Mouse (Mus musculus): ENCODE measurements around the gene Zbtb48. TPM values are rescaled to one million over a fixed set of nuclear protein-coding genes. Genes with fewer than 3 reads are reported as not detected.

The Zbtb48 gene
- total and polyA plus RNA-seq, 3 experiments, result 12.1 to 21.4 TPM; not detected in 1

DNA sequence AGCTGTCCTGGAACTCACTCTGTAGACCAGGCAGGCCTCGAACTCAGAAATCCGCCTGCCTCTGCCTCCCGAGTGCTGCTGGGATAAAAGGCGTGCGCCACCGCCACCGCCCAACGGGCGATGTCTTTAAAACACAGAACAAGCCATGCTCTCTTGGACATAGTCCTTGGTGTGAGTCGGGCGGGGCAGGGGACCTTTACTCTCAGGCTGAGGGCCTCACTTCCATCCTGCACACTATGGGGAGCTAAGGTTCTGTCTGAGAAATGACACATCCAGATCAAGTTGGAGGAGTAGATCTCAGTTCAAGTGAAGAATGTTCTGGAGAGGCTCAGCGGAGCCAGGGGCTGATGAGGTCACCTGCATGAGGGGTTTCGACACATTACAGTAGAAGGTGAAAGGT is 5.5 kb upstream of the Zbtb48 start (continued):
- TF ChIP-seq MXI1 (IDR thresholded peaks at IDR 0.05; ENCODE audit: low read depth, low read length), result no peak
- TF ChIP-seq CTCF (IDR thresholded peaks at IDR 0.05 in 2 of 3, conservative IDR thresholded peaks at IDR 0.05 in 1 of 3; ENCODE audit: control insufficient read depth in 1 of 3, insufficient read depth in 1 of 3, low read depth in 2 of 3, low read length in 3 of 3, poor library complexity in 1 of 3, severe bottlenecking in 1 of 3), result no peak
- no peak for TF ChIP-seq ZNF384 (IDR thresholded peaks at IDR 0.05; ENCODE audit: low read depth, low read length)
- no peak for TF ChIP-seq RCOR1 (IDR thresholded peaks at IDR 0.05; ENCODE audit: low read depth, low read length)
- TF ChIP-seq POLR2AphosphoS5 (IDR thresholded peaks at IDR 0.05; ENCODE audit: borderline replicate concordance, low read depth, low read length), result no peak

DNA sequence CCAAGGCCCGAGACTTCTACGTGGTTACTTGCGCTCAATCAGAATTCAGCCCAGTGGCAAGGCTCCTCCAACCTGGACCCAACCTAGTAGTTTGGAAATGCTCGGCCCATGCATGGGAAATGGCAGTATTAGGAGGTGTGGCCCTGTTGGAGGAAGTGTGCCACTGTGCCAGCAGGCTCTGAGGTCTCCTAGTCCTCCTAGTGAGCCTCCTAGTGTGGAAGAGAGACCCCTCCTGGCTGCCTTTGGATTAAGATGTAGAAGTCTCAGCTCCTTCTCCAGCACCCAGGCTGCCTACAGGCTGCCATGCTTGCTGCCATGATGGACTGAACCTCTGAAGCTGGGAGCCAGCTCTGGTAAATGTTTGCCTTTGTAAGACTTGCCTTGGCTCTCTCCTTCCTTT is 2.5 kb upstream of the Zbtb48 start:
- peaks cover 0 to 17% of the 10 kb centered on the region in 2 experiments; a peak in 3 of 4 replicates for H3K4me1 ChIP-seq (ENCODE audit: control insufficient read depth in 1 of 2, insufficient read depth in 2 of 2, low read length in 2 of 2)
- TF ChIP-seq NRF1 (IDR thresholded peaks at IDR 0.05; ENCODE audit: insufficient read depth, low read depth, low read length, poor library complexity, severe bottlenecking) (no peak), ZMIZ1 (IDR thresholded peaks at IDR 0.05; ENCODE audit: low read depth, low read length) (no peak), SMC3 (IDR thresholded peaks at IDR 0.05; ENCODE audit: low read depth, low read length) (peak; percentile 35), JUND (IDR thresholded peaks at IDR 0.05; ENCODE audit: low read depth, low read length) (no peak), CTCF (IDR thresholded peaks at IDR 0.05 in 2 of 3, conservative IDR thresholded peaks at IDR 0.05 in 1 of 3; ENCODE audit: control insufficient read depth in 1 of 3, insufficient read depth in 1 of 3, low read depth in 2 of 3, low read length in 3 of 3, poor library complexity in 1 of 3, severe bottlenecking in 1 of 3) (peak in 1 of 3 experiments; percentile 37; a peak in 3 of 6 replicates), RAD21 (IDR thresholded peaks at IDR 0.05; ENCODE audit: low read depth, low read length) (peak; percentile 7; the same call in 1 of the 2 replicates)

DNA sequence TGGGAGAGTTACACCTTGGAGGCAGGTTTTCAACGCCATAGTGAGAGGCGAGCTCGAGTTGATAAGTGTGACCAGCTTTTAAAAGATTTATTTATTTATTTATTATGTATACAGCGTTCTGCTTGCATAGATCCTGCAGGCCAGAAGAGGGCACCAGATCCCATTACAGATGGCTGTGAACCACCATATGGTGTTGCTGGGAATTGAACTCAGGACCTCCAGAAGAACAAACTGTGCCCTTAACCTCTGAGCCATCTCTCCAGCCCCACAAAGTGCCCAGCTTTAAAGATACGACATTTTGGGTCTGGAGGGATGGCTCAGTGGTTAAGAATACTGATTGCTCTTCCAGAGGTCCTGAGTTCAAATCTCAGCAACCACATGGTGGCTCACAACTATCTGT is 1.6 kb upstream of the Zbtb48 start:
- Histone ChIP-seq H3K27ac (ENCODE audit: control insufficient read depth, low read depth, low read length) (no peak overlapping the region), H3K79me2 (ENCODE audit: control insufficient read depth, insufficient read depth, low read length, poor library complexity) (peaks cover 29% of the 10 kb centered on the region), H3K9me3 (replicated peaks; ENCODE audit: insufficient read depth, low read length) (no peaks in the 10 kb centered on the region), H3K9ac (ENCODE audit: control insufficient read depth, low read depth, low read length, poor library complexity, severe bottlenecking) (no peak overlapping the region), H3K27me3 (ENCODE audit: control insufficient read depth in 1 of 2, insufficient read depth in 2 of 2, low read length in 2 of 2) (no peaks in the 10 kb centered on the region), H3K4me1 (ENCODE audit: control insufficient read depth in 1 of 2, insufficient read depth in 2 of 2, low read length in 2 of 2) (peaks cover 0 to 22% of the 10 kb centered on the region in 2 experiments; a peak in 3 of 4 replicates), H3K4me3 (ENCODE audit: control insufficient read depth in 1 of 2, insufficient read depth in 1 of 2, low read depth in 2 of 2, low read length in 2 of 2) (no peak overlapping the region), H3K36me3 (ENCODE audit: control insufficient read depth in 1 of 2, insufficient read depth in 2 of 2, low read length in 2 of 2) (peaks cover 0 to 15% of the 10 kb centered on the region in 2 experiments; a peak in 2 of 4 replicates)
- no peak for TF ChIP-seq ZMIZ1 (IDR thresholded peaks at IDR 0.05; ENCODE audit: low read depth, low read length)
- no peak for TF ChIP-seq ZKSCAN1 (IDR thresholded peaks at IDR 0.05; ENCODE audit: low read depth, low read length)
- peak; percentile 93 for TF ChIP-seq TBP (IDR thresholded peaks at IDR 0.05; ENCODE audit: low read depth, low read length)
- TF ChIP-seq POLR2AphosphoS2 (IDR thresholded peaks at IDR 0.05; ENCODE audit: low read length), result no peak
- no peak for TF ChIP-seq GATA1 (IDR thresholded peaks at IDR 0.05; ENCODE audit: low read depth, low read length)
- no peak for TF ChIP-seq NRF1 (IDR thresholded peaks at IDR 0.05; ENCODE audit: insufficient read depth, low read depth, low read length, poor library complexity, severe bottlenecking)
- TF ChIP-seq CHD2 (IDR thresholded peaks at IDR 0.05; ENCODE audit: low read length), result no peak
- peak; percentile 17; the same call in 1 of the 2 replicates for TF ChIP-seq SMC3 (IDR thresholded peaks at IDR 0.05; ENCODE audit: low read depth, low read length)
- TF ChIP-seq BHLHE40 (IDR thresholded peaks at IDR 0.05; ENCODE audit: borderline replicate concordance, low read depth, low read length), result no peak
- peak; percentile 13 for TF ChIP-seq RAD21 (IDR thresholded peaks at IDR 0.05; ENCODE audit: low read depth, low read length)
- 0 out of 2 replicates have a peak, but pooled peaks have one; percentile 20 for TF ChIP-seq MYC (IDR thresholded peaks at IDR 0.05; ENCODE audit: low read depth, low read length)
- TF ChIP-seq CTCF (IDR thresholded peaks at IDR 0.05 in 2 of 3, conservative IDR thresholded peaks at IDR 0.05 in 1 of 3; ENCODE audit: control insufficient read depth in 1 of 3, insufficient read depth in 1 of 3, low read depth in 2 of 3, low read length in 3 of 3, poor library complexity in 1 of 3, severe bottlenecking in 1 of 3), result peak; percentile 35 to 50 (median 42)
- TF ChIP-seq KAT2A (conservative IDR thresholded peaks at IDR 0.05; ENCODE audit: low read depth, low read length), result no peak
- TF ChIP-seq EP300 (IDR thresholded peaks at IDR 0.05; ENCODE audit: low read depth in 1 of 2, low read length in 2 of 2), result no peak
- TF ChIP-seq NELFE (IDR thresholded peaks at IDR 0.05; ENCODE audit: low read depth, low read length), result no peak
- peak; percentile 33; the same call in 1 of the 2 replicates for TF ChIP-seq SIN3A (IDR thresholded peaks at IDR 0.05; ENCODE audit: low read length)
- TF ChIP-seq RCOR1 (IDR thresholded peaks at IDR 0.05; ENCODE audit: low read depth, low read length), result no peak
- peak; percentile 60 for DNase-seq (ENCODE audit: low read depth, low spot score)

More for the DNA sequence above, 2.5 kb upstream of the Zbtb48 start:
- Histone ChIP-seq H3K27ac (ENCODE audit: control insufficient read depth, low read depth, low read length) (no peak overlapping the region), H3K79me2 (ENCODE audit: control insufficient read depth, insufficient read depth, low read length, poor library complexity) (peaks cover 23% of the 10 kb centered on the region), H3K9me3 (replicated peaks; ENCODE audit: insufficient read depth, low read length) (no peaks in the 10 kb centered on the region), H3K27me3 (ENCODE audit: control insufficient read depth in 1 of 2, insufficient read depth in 2 of 2, low read length in 2 of 2) (no peaks in the 10 kb centered on the region), H3K4me3 (ENCODE audit: control insufficient read depth in 1 of 2, insufficient read depth in 1 of 2, low read depth in 2 of 2, low read length in 2 of 2) (no peak overlapping the region), H3K9ac (ENCODE audit: control insufficient read depth, low read depth, low read length, poor library complexity, severe bottlenecking) (no peak overlapping the region), H3K36me3 (ENCODE audit: control insufficient read depth in 1 of 2, insufficient read depth in 2 of 2, low read length in 2 of 2) (peaks cover 0 to 14% of the 10 kb centered on the region in 2 experiments; a peak in 2 of 4 replicates)
- DNase-seq (ENCODE audit: low read depth, low spot score), result peak; percentile 45
